Mouse (Mus musculus): ENCODE data around the gene Strap. TPM values are rescaled to one million over a fixed set of nuclear protein-coding genes. Genes with fewer than 3 reads are reported as not detected.
A peak's percentile ranks its signal among the peaks of the same experiment; 100 is the strongest.

Strap gene
- total RNA-seq, 2 experiments from 2014 or later = 118 to 121 TPM

DNA sequence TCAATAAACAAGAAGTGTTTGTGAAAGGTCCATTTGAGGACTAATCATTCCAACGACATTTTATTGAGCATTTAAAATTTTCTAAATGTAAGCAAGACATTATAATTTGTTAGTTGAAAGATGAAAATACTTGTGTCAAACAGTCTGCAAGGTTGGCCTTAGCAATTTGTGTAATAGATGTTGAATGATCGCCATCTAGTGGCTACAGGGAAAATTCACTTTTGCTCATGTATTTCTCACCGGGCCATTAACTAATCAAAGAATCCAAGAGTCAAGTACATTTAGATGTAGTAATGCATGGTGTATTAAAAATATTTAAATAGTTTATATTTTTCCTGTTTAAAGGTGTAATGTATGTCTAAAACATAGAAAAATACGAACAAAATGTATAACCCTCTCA lies 11.0 kb upstream of the Strap start:
- no peak for DNase-seq

DNA sequence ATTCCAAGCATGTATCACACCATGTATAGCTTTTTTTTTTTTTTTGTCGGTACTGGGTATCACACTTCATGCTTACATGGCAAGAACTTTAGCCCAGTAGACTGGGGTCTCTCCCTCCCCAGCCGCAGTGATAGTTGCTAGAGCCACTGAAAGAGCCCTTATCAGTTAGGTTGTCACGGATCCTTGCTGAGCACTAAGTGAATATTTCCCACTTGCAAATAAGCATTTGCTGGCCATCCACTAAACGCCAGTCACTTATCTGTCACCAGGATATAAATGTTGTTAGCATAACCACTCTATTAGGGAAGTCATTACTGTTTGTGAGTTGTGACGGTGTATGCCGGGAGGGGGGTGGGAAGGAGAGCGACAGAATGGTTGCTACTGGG lies 425 bp upstream of the Strap start:
- DNase-seq = no peak

DNA sequence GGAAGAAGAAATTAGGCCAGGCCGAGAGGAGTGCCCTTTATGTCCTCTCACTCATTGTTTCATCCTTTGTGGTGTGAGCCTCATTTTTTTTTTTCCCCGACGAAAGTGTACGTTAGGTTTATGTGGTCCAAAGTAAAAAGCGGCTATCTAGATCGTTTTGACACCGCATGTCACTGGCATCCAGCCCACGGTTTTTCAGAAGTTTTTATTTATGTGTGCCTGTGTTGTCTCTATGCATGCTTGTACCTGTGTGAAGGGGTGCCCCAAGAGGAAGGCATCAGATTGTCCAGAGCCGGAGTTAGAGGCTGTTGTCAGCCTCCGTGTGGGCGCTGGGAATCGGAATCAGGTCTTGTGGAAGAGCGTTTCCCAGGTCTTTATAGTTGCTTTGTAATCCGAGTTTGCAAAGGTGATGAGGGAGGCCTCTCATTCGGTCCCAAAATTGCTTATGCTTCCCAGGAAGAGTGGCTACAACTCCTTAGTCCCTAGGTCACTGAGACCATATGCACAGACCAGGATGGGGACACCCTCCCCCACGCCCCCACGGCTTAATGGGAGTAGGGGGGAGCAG lies 877 bp downstream of the Strap start:
- DNase-seq = no peak

- no peak for DNase-seq
Measured at GRCm38 (mm10) chr6:137740972-137741371, 6.1 kb downstream of the Strap start.

DNA sequence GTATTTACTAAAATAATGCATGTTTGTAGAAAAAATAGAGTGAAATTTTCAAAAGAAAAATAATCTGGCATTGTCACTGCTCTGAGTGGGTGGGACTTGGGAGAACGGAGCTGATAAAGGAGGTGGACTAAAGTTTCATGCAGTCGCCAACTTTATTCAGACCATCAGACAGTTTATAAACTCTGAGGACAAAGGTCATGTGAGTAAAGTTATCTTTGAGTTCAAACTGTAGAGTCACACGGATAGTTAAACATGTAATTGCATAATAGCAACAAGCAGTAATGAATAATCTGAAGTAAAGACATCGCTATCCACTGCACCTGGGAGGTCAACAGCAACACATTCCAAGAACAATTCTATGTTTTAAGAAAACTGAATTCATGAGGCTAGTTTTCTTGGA lies 9.8 kb downstream of the Strap start:
- no peak for DNase-seq

DNA sequence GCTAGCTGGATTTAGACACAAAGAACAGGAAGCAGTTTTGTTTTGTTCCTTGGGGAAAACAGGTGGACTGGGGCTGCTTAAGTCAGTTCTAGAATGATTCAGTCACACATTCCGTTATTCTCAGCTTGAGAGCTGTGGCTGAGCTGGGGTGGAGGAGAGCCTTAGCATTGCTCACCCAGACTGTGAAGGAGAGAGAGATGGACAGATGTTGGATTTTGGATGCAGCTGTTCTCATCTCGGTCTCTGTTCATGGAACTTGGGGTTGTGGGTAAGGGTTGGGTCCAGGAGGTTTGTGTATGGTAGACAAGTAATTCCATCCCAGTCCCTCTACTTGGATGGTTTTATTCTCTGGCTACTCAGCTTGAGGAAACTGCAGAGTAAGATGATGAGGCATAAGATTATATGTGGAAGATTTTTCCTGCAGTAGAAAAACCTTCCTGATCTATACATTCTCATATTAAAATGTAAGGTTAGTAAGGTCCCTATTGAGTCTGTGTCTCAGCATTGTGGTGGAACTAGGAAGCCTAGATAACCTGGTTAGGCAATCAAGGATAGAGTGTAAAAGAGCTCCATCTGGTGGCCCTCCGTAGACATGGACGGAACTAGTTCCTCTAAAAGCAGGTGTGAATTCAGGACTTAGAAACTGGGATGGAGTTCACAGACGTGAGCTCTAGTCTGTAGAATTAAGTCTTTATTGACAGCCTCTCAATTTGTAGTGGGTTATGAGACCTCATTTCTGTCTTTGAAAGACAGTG lies 12.5 kb downstream of the Strap start:
- no peak for DNase-seq

- no peak for DNase-seq
Measured at GRCm38 (mm10) chr6:137751551-137752274, 16.8 kb downstream of the Strap start.

DNA sequence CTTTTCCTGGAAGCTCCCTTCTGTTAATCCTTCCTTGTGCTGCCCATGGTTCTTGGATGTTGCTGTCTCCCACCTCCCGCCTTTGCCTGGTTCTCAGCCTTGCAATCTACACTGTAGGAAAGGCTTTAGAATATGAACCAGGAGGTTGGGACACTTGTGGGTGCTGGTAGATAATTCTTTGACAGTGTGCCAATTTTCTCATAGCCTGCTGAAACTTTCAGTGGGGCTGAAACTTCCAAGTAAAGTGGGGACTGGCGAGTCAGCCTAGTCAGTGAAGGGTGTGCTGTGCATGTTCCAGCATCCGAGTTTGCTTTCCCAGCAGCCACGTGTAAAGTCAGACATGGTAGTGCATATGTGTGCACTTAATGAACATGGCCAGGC lies 17.4 kb downstream of the Strap start:
- DNase-seq = no peak

DNA sequence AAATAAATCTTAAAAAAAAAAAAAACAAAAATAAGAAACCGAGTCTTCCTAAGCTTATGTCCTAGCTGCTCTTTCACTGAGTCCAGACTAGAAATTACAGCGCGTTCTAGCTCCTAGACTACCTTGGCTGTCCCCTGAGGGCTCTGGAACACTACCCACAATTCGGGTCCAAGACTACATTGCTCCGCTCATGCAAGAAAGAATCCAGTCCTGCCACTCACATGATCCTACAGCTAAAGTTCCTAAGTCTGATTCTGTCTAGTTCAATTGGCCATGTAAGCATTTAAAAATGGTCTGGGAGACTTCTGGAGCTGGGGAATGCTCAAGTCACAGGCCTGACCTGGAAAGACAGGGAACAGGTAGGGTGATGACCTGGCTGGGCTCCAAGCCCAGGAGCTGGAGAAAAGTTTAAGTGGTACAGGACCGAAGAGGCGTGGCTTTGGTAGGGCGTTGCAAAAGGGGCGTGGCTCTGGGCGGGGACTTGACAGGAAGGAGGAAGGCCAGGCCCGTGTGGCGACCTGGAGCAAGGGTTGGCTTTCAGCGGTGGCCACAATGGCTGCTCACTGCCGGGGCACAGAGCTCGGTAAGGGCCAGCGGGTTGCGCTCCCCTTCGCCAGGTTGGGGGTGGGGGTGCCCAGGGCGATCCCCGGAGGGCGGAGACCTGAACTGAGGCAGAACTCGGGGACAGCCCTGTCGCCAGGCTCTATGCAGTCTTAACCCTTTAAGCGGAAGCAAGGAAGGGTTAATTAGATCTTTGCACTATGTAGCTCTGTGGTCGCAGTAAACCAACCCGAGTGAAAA lies 19.4 kb downstream of the Strap start, which contains the start of gene Dera:
Gene Dera (plus strand): TSS at position 491 of the 801 bp plus-strand sequence.
- peak; percentile 42 to 59 for DNase-seq

- no peak for DNase-seq
Measured at GRCm38 (mm10) chr6:137754857-137755232, 20.0 kb downstream of the Strap start.

GRCm38 (mm10) chr6:137756310-137756709 lies 21.4 kb downstream of the Strap start:
- no peak for DNase-seq

GRCm38 (mm10) chr6:137757891-137758290 lies 23.0 kb downstream of the Strap start:
- no peak for DNase-seq

GRCm38 (mm10) chr6:137759681-137760080 lies 24.8 kb downstream of the Strap start:
- DNase-seq = no peak

GRCm38 (mm10) chr6:137760966-137761365 lies 26.1 kb downstream of the Strap start:
- peak; percentile 29 to 37 for DNase-seq

DNA sequence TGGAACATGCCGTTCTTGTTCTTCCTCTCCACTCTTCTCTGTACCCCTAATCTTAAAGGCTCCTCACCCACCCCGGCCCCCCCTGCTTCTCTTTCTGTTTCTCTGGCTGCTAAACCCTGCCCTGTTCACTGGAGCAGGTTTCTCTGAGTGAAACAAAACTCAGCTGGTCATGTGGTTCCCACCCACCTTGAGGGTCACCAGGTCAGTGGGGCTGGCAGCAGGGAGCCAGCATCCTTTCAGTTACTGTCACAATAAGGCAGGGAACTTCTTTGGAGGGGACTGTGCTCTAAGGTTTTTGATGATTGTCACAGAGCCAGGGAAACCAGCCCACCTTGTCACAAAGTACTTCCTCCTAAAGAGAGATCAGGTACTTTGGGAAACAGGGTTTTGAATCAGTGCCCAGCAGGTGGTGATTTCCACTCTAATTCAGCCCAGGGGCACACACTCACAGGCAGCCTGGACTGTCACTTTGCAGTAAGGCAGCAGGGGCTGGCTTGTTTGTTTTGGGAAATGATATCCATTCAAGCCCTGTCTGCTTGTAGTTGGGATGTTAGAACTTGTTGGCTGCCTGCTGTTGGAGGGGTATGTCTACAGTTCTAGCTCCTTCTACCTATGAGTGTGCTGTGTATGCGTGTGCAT lies 29.8 kb downstream of the Strap start:
- no peak for DNase-seq

GRCm38 (mm10) chr6:137766177-137766576 lies 31.3 kb downstream of the Strap start:
- DNase-seq = no peak

DNA sequence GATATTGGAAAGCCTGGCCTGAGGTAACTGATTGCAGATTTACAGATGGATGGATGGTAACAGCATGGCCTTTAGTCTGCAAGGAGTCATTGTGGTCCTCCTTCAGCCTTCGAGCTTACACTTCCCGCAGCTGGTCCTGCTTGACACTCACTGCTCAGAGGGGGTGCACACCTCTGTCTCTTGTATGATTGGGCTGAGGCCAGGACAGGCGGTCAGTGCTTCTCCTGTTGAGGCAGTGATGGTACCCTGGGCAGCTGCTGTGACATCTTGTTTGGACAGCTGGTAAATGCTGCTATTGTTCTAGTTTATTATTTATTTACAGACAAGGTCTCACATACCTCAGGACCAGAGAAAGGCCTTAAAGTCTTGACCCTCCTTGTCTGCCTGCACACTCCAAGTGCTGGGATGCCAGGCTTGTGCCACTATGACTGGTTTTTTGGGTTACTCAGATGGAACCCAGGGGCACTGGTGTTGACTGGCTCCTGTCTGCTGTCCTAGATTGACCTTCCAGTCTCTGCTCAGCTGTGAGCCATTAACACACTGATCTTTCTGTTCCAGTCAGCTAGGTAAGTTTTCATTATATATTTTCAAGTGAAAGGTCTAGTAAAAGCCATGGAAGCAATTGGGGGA lies 36.9 kb downstream of the Strap start:
- DNase-seq = no peak

- no peak for DNase-seq
Measured at GRCm38 (mm10) chr6:137772918-137773636, 38.2 kb downstream of the Strap start.

DNA sequence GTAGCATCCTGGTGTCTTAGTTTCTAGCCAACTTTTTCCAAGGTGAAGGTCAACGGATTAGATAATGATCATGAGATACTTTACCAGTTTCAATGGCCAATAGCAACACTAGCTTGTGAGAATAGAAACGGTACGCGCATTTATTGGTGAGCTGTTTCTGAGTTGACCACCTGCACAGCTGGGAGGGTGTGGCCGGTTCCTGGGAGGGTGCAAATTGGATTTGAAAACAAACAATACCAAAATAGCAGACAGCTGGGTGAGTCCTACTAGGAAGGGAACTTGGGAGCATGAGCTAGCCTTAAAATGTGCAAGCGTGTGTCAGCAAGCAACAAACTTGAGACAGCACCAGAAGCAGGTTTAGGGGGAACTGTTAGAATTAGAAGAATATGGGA lies 38.8 kb downstream of the Strap start:
- no peak for DNase-seq

GRCm38 (mm10) chr6:137774166-137774565 lies 39.3 kb downstream of the Strap start:
- no peak for DNase-seq

GRCm38 (mm10) chr6:137775159-137775558 lies 40.3 kb downstream of the Strap start:
- DNase-seq = no peak

All from layer of hippocampus, postnatal 36 days (tissue).